ENCODE assay signal across 15 mouse cellular contexts in genomic region chr5:32121936-32122335, GRCm38 (mm10). TPM values are rescaled to one million over a fixed set of nuclear protein-coding genes. Genes with fewer than 3 reads are reported as not detected.
A peak's percentile ranks its signal among the peaks of the same experiment; 100 is the strongest.
DNase-seq lines count a peak whose midpoint lies in the region; ATAC-seq and TF ChIP-seq lines count a peak whose summit lies in the region.
"Had no signal": no experiment of that assay in that cellular context is flagged by ENCODE, and none has a peak within 500 bp of the region (broad histone marks: within the 10 kb centered on the region; RNA-seq: fewer than 3 reads in every experiment).

No protein-coding gene starts in this region.

- 0 out of 2 replicates have a peak, but pooled peaks have one; percentile 7 for TF ChIP-seq CTCF in liver, postnatal 0 days (IDR thresholded peaks at IDR 0.05; ENCODE audit: low read depth)

- no peaks in the 10 kb centered on the region for H3K27me3 ChIP-seq in liver, postnatal 0 days (ENCODE audit: insufficient read depth, low read length)
- H3K27me3 ChIP-seq in liver, embryonic 12.5 days (replicated peaks): peaks cover 30% of the 10 kb centered on the region
- H3K27me3 ChIP-seq in megakaryocyte, embryonic 14.5 days (replicated peaks): peaks cover 56% of the 10 kb centered on the region
- no peaks in the 10 kb centered on the region for H3K27me3 ChIP-seq in forebrain, embryonic 11.5 days (ENCODE audit: control insufficient read depth, insufficient read depth, low read length)

- WGBS in liver, postnatal 0 days (ENCODE audit: insufficient replicate concordance): 36% methylated on average over 6 of the region's 6 CpGs
- 52% methylated on average over 6 of the region's 6 CpGs for WGBS in liver, embryonic 12.5 days (ENCODE audit: insufficient replicate concordance)
- 92% methylated on average over 6 of the region's 6 CpGs for WGBS in forebrain, embryonic 11.5 days

- H3K9ac ChIP-seq in liver, postnatal 0 days (replicated peaks): no peak overlapping the region; the same call in 1 of the 2 replicates
- no peak overlapping the region for H3K9ac ChIP-seq in liver, embryonic 12.5 days
- no peak overlapping the region for H3K9ac ChIP-seq in forebrain, embryonic 11.5 days (ENCODE audit: low read length)

- ATAC-seq in liver, postnatal 0 days: peak; percentile 81
- no peak for ATAC-seq in liver, embryonic 12.5 days
- 0 out of 2 replicates have a peak, but pooled peaks have one; percentile 15 for ATAC-seq in common myeloid progenitor, adult 5-6 weeks (replicated peaks; ENCODE audit: low read depth, poor library complexity, severe bottlenecking)
- no peak for ATAC-seq in forebrain, embryonic 11.5 days (replicated peaks; ENCODE audit: low FRiP score)

- no peak for TF ChIP-seq EP300 in liver, postnatal 0 days (IDR thresholded peaks at IDR 0.05; ENCODE audit: low read depth)

- H3K4me2 ChIP-seq in liver, postnatal 0 days (ENCODE audit: low read depth, low read length): peak overlapping the region; percentile 19; the same call in 1 of the 2 replicates
- no peak overlapping the region for H3K4me2 ChIP-seq in liver, embryonic 12.5 days
- no peak overlapping the region for H3K4me2 ChIP-seq in forebrain, embryonic 11.5 days (ENCODE audit: low read depth, low read length, severe bottlenecking)

- no peaks in the 10 kb centered on the region for H3K9me3 ChIP-seq in liver, postnatal 0 days (ENCODE audit: low read length)
- H3K9me3 ChIP-seq in liver, embryonic 12.5 days (replicated peaks): no peaks in the 10 kb centered on the region
- H3K9me3 ChIP-seq in megakaryocyte, embryonic 14.5 days: no peaks in the 10 kb centered on the region
- no peaks in the 10 kb centered on the region for H3K9me3 ChIP-seq in forebrain, embryonic 11.5 days (ENCODE audit: control insufficient read depth, low read length)
- H3K9me3 ChIP-seq: hindbrain, embryonic 10.5 days had no signal

- no peak overlapping the region for H3K4me3 ChIP-seq in liver, postnatal 0 days (ENCODE audit: low read depth, low read length)
- H3K4me3 ChIP-seq in liver, embryonic 12.5 days: no peak overlapping the region
- peak overlapping the region; percentile 11 for H3K4me3 ChIP-seq in megakaryocyte, embryonic 14.5 days (replicated peaks)
- H3K4me3 ChIP-seq in forebrain, embryonic 11.5 days (ENCODE audit: low read depth, low read length): no peak overlapping the region
- H3K4me3 ChIP-seq: gastrocnemius, adult 2 months; hindbrain, embryonic 10.5 days had no signal

- H3K36me3 ChIP-seq in liver, postnatal 0 days (replicated peaks; ENCODE audit: insufficient read depth, low read length): no peaks in the 10 kb centered on the region
- H3K36me3 ChIP-seq in liver, embryonic 12.5 days: no peaks in the 10 kb centered on the region
- no peaks in the 10 kb centered on the region for H3K36me3 ChIP-seq in megakaryocyte, embryonic 14.5 days (replicated peaks; ENCODE audit: low read length)
- H3K36me3 ChIP-seq in forebrain, embryonic 11.5 days (ENCODE audit: control insufficient read depth, insufficient read depth, low read length): no peaks in the 10 kb centered on the region
- H3K36me3 ChIP-seq: hindbrain, embryonic 10.5 days had no signal

- peaks cover 4% of the 10 kb centered on the region; the same call in 1 of the 2 replicates for H3K4me1 ChIP-seq in liver, postnatal 0 days (ENCODE audit: insufficient read depth)
- H3K4me1 ChIP-seq in liver, embryonic 12.5 days: no peaks in the 10 kb centered on the region
- peaks cover 49% of the 10 kb centered on the region for H3K4me1 ChIP-seq in megakaryocyte, embryonic 14.5 days
- no peaks in the 10 kb centered on the region for H3K4me1 ChIP-seq in forebrain, embryonic 11.5 days (replicated peaks; ENCODE audit: control insufficient read depth, insufficient read depth, low read length)

- peak overlapping the region; percentile 75 for H3K27ac ChIP-seq in liver, postnatal 0 days (ENCODE audit: low read depth)
- H3K27ac ChIP-seq in liver, embryonic 12.5 days: no peak overlapping the region
- no peak overlapping the region for H3K27ac ChIP-seq in forebrain, embryonic 11.5 days (ENCODE audit: low read depth, low read length)
- H3K27ac ChIP-seq: gastrocnemius, adult 2 months; hindbrain, embryonic 10.5 days had no signal

- DNase-seq in liver, postnatal 0 days: peak; percentile 58
- DNase-seq in urinary bladder, postnatal 25 days (ENCODE audit: low spot score): peak; percentile 74
- DNase-seq in forebrain, embryonic 11.5 days (ENCODE audit: low spot score): no peak
- DNase-seq in right cerebral cortex, adult 2 months (ENCODE audit: low spot score in 2 of 2): no peak
- DNase-seq: cerebellum, postnatal 14 days; gastrocnemius, adult 2 months; heart, adult 18-20 months; kidney, adult 9 months; kidney, postnatal 36 days; lung, adult 18-20 months; right cerebral cortex, postnatal 14 days had no signal

RNA-seq across cellular contexts. Expression of gene Fosl2, which starts 13.7 kb away (rescaled TPM):
- polyA plus RNA-seq in liver, postnatal 0 days (2015; fragmentation: Nextera tagmentation; extraction: Ambion mirVana): 0.92 and 0.95 TPM in 2 replicates
- 0.73 and 0.84 TPM in 2 replicates for polyA plus RNA-seq in liver, embryonic 12.5 days (2016; fragmentation: Nextera tagmentation; extraction: Ambion mirVana)
- 8.0 and 8.5 TPM in 2 replicates for total RNA-seq in common myeloid progenitor, adult 5-6 weeks (2017)
- 2.9 and 5.0 TPM in 2 replicates for polyA plus RNA-seq in megakaryocyte, embryonic 14.5 days (2012; ENCODE audit: insufficient read depth, low replicate concordance)
- 0.68 and 1.1 TPM in 2 replicates for polyA plus RNA-seq in forebrain, embryonic 11.5 days (2014; fragmentation: Nextera tagmentation; extraction: Ambion mirVana)

Comparison
In these comparisons a context has a peak if more than half of its experiments do, and no peak if none do; other contexts are left out.
1. ATAC-seq: peak in liver, postnatal 0 days (single experiment) and common myeloid progenitor, adult 5-6 weeks (single experiment); none in liver, embryonic 12.5 days (single experiment) and forebrain, embryonic 11.5 days (single experiment).
2. DNase-seq: peak in liver, postnatal 0 days (single experiment) and urinary bladder, postnatal 25 days (single experiment); none in forebrain, embryonic 11.5 days (single experiment) and right cerebral cortex, adult 2 months (0 of 2).